Mouse (Mus musculus): Measurements from ENCODE around the gene Adsl.
A peak's percentile ranks its signal among the peaks of the same experiment; 100 is the strongest.

The Adsl gene

DNA sequence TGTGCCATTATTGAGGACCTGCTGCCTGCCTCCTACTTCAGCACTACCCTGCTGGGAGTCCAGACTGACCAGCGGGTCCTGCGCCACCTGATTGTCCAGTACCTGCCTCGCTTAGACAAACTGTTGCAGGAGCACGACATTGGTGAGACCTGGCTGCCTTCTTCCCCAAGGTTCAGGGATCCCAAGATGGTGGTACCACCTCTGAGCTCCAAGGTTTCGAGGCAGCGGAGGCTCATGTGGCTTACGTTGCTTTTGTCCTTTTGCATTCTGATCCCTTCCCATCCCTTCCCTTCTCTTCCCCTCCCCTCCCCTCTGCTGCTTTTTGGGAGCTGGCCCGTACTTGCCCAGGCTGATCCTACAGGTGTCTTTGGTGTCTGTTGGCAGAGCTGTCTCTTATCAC lies 59.6 kb downstream of the Adsl start:
- DNase-seq = no peak

DNA sequence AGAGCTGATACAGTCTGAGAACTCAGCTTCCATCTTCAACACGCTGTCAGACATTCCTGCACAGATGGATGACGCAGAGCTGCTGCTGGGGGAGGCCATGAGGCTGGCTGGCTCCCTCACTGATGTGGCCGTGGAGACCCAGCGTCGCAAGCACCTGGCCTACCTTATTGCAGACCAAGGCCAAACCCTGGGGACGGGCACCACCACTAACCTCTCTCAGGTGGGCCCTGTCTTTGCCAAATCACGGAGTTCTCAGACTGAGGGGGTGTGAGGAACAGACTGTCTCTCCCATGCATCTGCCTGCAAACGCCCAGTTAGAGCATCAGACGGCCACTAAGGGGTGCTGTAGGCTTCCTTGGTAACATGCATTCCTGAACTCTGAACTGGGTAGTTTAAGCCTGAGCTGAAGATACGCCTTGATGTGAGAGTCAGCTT lies 60.4 kb downstream of the Adsl start:
- DNase-seq = peak; percentile 47

DNA sequence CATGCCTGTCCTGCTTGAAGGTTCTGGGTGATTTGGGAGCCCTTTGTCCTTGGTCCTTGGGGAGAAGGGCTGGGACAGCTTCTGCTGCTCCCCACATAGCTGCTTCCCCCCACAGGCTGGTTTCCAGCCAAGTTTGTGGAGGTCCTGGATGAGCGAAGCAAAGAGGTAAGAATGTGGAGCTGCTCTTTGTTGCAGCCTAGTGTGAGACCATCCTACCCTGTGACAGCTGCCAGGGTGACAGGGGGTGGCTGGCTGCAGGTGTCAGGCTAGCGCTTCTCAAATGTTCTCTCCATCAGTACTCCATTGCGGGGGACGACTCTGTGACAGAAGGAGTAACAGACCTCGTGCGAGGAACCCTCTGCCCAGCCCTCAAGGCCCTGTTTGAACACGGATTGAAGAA lies 61.8 kb downstream of the Adsl start:
- DNase-seq = no peak

DNA sequence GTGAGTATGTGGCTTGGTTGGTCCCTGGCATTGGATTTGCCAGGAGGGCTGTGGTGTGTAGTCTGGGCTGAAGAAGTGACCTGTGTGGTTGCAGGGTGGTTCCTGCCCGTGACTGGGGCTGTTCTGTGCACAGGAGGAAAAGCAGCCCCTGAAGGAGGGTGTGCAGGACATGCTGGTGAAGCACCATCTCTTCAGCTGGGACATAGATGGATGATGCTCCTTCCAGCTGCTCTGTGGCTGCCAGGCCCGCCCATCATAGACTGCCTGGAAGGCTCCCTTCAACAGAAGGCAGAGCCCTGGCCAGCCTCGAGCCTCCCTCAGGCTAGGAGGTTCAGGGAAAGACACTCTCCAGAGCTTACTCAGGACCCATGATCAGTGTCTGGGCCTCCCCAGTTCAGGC lies 63.2 kb downstream of the Adsl start:
- DNase-seq = no peak

DNA sequence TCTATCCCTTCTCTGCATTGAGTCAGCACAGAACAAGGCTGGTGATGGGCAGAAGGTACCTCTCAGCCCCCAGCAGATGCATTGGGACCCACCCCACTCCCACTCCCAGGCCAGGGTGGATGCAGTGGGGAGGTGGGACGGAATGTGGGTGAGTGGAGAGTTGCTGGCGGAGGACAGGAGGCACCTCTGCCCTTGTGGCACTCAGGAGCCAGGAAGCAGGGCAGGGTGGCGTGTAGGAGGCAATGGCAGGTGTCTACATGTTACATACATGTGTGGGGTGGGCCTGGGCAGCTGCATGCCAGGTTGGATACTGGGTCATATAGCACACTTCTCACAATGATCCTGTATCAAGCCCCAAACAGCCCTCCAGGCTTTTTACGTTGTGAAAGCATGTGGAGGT lies 64.1 kb downstream of the Adsl start:
- no peak for DNase-seq

DNA sequence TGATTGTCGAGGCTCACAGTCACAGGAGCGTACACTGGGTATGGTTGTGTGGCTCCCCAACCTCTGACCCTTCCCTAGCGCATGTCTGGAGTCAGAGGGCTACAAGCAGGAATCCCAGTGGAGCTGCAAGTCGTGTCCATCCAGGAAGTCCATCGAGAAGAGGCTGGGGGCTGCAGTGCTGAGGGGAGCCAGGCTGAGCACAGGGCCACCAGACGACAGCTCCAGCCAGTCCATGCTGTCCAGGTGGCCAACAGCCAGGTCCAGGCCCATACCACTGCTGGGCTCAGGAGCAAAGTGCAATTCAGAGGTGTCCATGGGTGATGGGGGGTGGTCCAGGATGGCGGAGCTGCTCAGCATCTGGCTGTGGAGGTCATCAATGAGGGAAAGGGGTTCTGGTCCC lies 64.9 kb downstream of the Adsl start:
- DNase-seq = no peak

DNA sequence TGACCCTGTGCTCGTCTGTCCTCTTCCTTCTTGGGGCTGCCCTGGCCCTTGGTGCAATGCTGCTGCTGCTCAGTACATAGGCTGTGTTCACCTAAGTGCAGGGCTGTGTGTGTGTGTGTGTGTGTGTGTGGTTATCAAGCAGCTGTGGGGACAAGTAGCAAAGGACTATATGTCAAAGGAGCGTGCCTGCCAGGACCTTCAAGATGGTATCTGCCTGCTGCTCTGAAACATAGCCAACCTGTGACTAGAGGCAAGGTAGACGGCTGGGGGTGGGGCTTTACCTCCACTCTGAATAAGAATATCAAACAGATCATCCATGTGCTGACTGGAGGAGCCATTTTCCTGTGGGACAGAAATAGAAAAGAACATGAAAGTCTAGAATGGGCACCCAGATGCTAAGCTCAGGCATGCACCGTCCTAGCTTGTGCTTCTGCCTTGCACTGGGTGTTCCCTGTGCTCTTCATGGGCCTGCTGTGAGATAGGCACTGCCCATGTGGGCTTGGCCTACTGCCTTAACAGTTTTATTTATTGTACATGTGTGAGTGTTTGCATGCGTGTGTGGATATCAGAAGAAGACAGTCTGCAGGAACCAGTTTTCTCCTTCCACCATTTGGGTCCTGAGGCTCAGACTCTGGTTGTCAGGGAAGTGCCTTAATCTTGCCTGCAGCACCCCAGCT lies 66.9 kb downstream of the Adsl start:
- DNase-seq = no peak

DNA sequence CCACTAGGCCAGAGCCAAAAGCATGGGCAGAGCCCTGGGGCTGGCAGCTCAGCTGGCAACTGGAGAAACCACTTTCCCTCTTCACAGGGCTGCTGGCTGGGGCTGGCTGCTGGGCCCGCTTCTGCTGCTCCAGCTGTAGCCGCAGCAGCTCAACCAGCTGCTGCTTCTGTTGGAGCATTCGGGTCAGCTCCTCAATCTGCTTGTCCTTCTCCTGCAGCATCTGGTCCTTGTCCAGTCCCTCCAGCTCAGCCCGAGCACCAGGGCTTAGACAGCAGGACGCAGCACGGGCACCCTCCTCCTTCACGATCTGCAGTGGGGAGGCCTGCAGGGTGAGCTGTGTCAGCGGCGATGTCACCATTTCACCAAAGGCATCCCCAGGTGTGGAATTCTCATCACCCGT lies 68.2 kb downstream of the Adsl start:
- DNase-seq = no peak

DNA sequence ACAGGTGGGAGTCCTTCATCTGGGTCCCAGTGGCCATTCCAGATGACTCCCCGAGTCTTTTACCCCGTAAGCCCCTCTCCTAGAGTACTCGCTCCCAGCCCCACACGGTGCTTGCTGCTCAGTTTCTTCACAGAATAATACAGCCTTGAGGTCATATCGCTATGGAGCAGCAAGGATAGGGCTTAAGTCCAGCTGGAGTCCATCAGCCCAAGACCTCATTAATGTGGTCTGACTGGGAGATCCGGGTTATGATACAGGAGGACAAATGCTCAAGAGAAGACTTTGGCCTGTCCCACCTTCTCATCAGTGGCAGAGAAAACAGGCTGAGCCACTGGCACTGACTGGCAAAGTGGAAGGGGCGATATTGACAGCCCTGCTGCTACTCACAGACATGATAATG lies 69.0 kb downstream of the Adsl start:
- DNase-seq = no peak
